Mouse (Mus musculus) hindbrain, embryonic 16.5 days (tissue): ENCODE data around the gene B3galt1. TPM values are rescaled to one million over a fixed set of nuclear protein-coding genes. Genes with fewer than 3 reads are reported as not detected.
A peak's percentile ranks its signal among the peaks of the same experiment; 100 is the strongest.

Experiments used
- ATAC-seq: fragments of 200-750 bp; cut with Nextera tagmentation; 2 replicates; pipeline ENCODE4 v1.8.0; 2017; ENCODE audit warnings: moderate TSS enrichment, moderate library complexity
- H3K27ac ChIP-seq: fragments of 300-500 bp; sonication (generic); 2 replicates; pipeline ENCODE4 v1.5.1; 2014; ENCODE audit warnings: low read depth, mild to moderate bottlenecking, control low read depth, low read length, moderate library complexity
- H3K27me3 ChIP-seq: fragments of 300-500 bp; sonication (generic); replicated peaks from 2 replicates; pipeline ENCODE4 v1.6.1; 2014; ENCODE audit warnings: low read length; ENCODE audit not compliant: control insufficient read depth, insufficient read depth
- H3K36me3 ChIP-seq: fragments of 300-500 bp; sonication (generic); 2 replicates; pipeline ENCODE4 v1.6.1; 2014; ENCODE audit warnings: mild to moderate bottlenecking, low read length, moderate library complexity, mixed read lengths; ENCODE audit not compliant: control insufficient read depth, insufficient read depth
- H3K4me1 ChIP-seq: fragments of 300-500 bp; sonication (generic); 2 replicates; pipeline ENCODE4 v1.6.1; 2014; ENCODE audit warnings: low read depth, low read length; ENCODE audit not compliant: control insufficient read depth, insufficient read depth
- H3K4me2 ChIP-seq: fragments of 300-500 bp; sonication (generic); 2 replicates; pipeline ENCODE4 v1.6.1; 2014; ENCODE audit warnings: mild to moderate bottlenecking, low read length, control low read depth, moderate library complexity
- H3K4me3 ChIP-seq: fragments of 300-500 bp; sonication (generic); 2 replicates; pipeline ENCODE4 v1.5.1; 2014; ENCODE audit warnings: mild to moderate bottlenecking, low read length, control low read depth, moderate library complexity
- H3K9ac ChIP-seq: fragments of 300-500 bp; sonication (generic); 2 replicates; pipeline ENCODE4 v1.6.1; 2014; ENCODE audit warnings: low read depth, mild to moderate bottlenecking, control low read depth, low read length, moderate library complexity
- H3K9me3 ChIP-seq: fragments of 300-500 bp; sonication (generic); 2 replicates; pipeline ENCODE4 v1.6.1; 2014; ENCODE audit warnings: mild to moderate bottlenecking, low read length, moderate library complexity; ENCODE audit not compliant: control insufficient read depth
- WGBS: fragments of 180-500 bp; shearing (Covaris S2); extraction: QIAGEN DNeasy Blood & Tissue Kit; methylation state at CpG from one replicate; pipeline ENCODE4 v1.1.7; 2014; 5-methylcytosine and 5-hydroxymethylcytosine counted together
- polyA plus RNA-seq: library from polyadenylated mRNA; unstranded; fragments of >200 nt; fragmentation: Nextera tagmentation; extraction: Ambion mirVana; gene quantifications from 2 replicates; pipeline ENCODE4 v1.2.1, GENCODE M21; 2015

The B3galt1 gene
- polyA plus RNA-seq, 1 experiment from 2014 or later = 56.1 TPM

DNA sequence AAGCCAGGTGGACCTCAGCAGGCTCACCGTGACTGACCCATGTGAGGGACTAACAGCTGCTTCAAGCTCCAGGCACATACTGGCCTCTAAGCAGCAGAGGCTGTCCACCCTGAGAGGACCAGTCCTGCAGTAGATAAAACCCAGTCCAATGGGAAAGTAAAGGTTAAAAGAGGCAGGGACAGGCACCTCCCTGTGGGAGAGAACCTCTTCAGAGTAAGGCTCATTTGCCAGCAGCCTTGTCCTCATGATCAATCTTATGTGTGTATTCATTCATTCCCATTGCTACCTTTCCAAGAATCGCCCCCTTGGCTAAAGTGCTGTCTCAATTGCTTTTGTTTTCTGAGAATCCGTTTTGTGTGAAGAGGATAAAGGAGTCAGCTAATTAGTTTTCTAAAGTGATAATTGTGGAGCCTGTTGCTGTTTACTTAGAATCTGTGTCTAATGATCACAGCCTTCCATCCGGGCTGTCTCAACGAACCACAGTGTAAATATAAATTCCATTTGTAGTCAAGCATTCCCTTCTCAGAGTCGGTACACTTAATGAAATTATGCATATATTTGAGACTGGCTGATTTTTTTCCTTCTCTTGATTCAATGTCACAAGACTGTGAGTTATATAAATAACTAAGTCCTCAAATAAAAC lies 412.1 kb downstream of the B3galt1 start:
- Histone ChIP-seq H3K4me3 (no peak overlapping the region), H3K9me3 (no peaks in the 10 kb centered on the region), H3K36me3 (no peaks in the 10 kb centered on the region), H3K9ac (no peak overlapping the region), H3K27me3 (no peaks in the 10 kb centered on the region), H3K4me2 (no peak overlapping the region; the same call in 1 of the 2 replicates), H3K4me1 (no peaks in the 10 kb centered on the region; the same call in 1 of the 2 replicates), H3K27ac (no peak overlapping the region)
- WGBS = 36% methylated on average over 6 of the region's 6 CpGs
- ATAC-seq = peak; percentile 48

GRCm38 (mm10) chr2:67983563-67983962 lies 417.9 kb downstream of the B3galt1 start:
- Histone ChIP-seq H3K27ac (no peak overlapping the region), H3K36me3 (no peaks in the 10 kb centered on the region), H3K9me3 (no peaks in the 10 kb centered on the region), H3K9ac (no peak overlapping the region), H3K4me1 (no peaks in the 10 kb centered on the region), H3K4me2 (no peak overlapping the region), H3K4me3 (no peak overlapping the region), H3K27me3 (no peaks in the 10 kb centered on the region)
- ATAC-seq = no peak
- 97% methylated on average over 3 of the region's 3 CpGs for WGBS

- H3K36me3 ChIP-seq = no peaks in the 10 kb centered on the region
- no peak for ATAC-seq
- no peak overlapping the region for H3K27ac ChIP-seq
- H3K4me3 ChIP-seq = no peak overlapping the region
- no peak overlapping the region for H3K4me2 ChIP-seq
- no peaks in the 10 kb centered on the region for H3K9me3 ChIP-seq
- H3K9ac ChIP-seq = no peak overlapping the region
- WGBS = 84% methylated on average over 3 of the region's 3 CpGs
- no peaks in the 10 kb centered on the region for H3K4me1 ChIP-seq
- H3K27me3 ChIP-seq = no peaks in the 10 kb centered on the region
Observed at GRCm38 (mm10) chr2:67985133-67985532, 419.5 kb downstream of the B3galt1 start.

DNA sequence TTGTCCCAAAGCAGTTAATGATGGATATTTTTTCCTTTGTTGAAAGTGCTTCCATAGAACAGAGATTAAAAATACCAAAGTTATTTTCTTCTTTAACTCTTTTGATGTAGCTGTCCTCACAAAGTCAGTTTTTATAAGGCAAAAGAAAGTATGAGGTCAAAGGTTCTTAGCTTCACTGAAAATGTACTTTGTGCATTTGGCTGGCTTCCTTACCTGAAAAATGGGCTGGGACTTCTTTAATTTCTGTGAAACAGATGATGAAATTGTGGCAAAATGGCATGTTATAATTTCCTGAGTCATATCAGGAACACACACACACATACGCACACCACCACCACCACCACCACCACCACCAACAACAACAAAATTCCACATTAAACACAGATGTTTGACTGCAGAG lies 427.8 kb downstream of the B3galt1 start:
- H3K27me3 ChIP-seq = no peaks in the 10 kb centered on the region
- 100% methylated on average over 1 of the region's 1 CpGs for WGBS
- no peak overlapping the region for H3K4me2 ChIP-seq
- ATAC-seq = no peak
- no peaks in the 10 kb centered on the region for H3K9me3 ChIP-seq
- no peaks in the 10 kb centered on the region for H3K4me1 ChIP-seq
- H3K27ac ChIP-seq = no peak overlapping the region
- no peaks in the 10 kb centered on the region for H3K36me3 ChIP-seq
- no peak overlapping the region for H3K9ac ChIP-seq
- H3K4me3 ChIP-seq = no peak overlapping the region

DNA sequence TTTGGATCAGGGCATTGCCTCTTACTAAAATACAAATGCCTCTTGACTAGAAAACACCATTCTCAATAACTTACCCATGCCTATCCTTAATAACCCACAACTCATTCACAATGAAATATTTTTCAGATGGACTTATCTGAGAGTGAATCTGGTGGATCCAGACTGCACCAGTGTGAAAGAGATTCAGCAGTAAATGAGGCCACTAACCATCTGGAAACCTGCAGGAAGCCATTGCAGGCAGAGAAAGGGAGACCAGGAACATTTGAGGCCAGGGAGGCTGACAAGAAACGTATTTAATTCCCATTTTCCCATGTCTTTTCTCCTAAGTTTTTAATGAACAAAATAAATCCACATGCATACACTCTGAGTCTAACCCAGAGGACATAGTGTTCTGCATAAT lies 437.4 kb downstream of the B3galt1 start:
- Histone ChIP-seq H3K27ac (no peak overlapping the region), H3K9me3 (no peaks in the 10 kb centered on the region), H3K9ac (no peak overlapping the region), H3K4me1 (no peaks in the 10 kb centered on the region), H3K4me2 (no peak overlapping the region), H3K36me3 (no peaks in the 10 kb centered on the region), H3K27me3 (no peaks in the 10 kb centered on the region), H3K4me3 (no peak overlapping the region)
- ATAC-seq = no peak
- WGBS = 52% methylated on average over 1 of the region's 1 CpGs

DNA sequence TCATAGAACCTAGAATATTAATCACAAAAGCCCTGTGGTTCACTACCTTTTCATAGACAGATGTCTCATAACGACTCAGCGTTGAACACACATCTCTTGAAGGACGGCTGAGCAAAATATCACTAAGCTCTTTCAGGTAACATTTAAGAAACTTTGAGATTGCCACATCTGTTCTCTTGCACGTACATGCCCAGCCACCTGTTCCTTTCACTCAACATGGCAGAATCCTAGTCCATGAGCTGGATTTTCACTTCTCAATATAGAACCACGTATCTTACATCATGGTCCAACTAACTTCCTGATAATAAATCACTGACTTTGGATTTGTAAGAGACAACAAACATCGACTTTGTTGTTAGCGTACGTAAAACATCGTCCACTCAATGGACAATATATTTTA lies 439.5 kb downstream of the B3galt1 start:
- ATAC-seq = no peak
- WGBS = 93% methylated on average over 9 of the region's 9 CpGs
- no peak overlapping the region for H3K4me3 ChIP-seq
- no peaks in the 10 kb centered on the region for H3K9me3 ChIP-seq
- no peak overlapping the region for H3K27ac ChIP-seq
- no peaks in the 10 kb centered on the region for H3K36me3 ChIP-seq
- H3K27me3 ChIP-seq = no peaks in the 10 kb centered on the region
- H3K9ac ChIP-seq = no peak overlapping the region
- H3K4me2 ChIP-seq = no peak overlapping the region
- H3K4me1 ChIP-seq = no peaks in the 10 kb centered on the region

GRCm38 (mm10) chr2:68005711-68006110 lies 440.0 kb downstream of the B3galt1 start:
- H3K27ac ChIP-seq = no peak overlapping the region
- no peak overlapping the region for H3K4me3 ChIP-seq
- WGBS = 74% methylated on average over 7 of the region's 7 CpGs
- no peak overlapping the region for H3K4me2 ChIP-seq
- H3K9ac ChIP-seq = no peak overlapping the region
- no peaks in the 10 kb centered on the region for H3K27me3 ChIP-seq
- no peaks in the 10 kb centered on the region for H3K36me3 ChIP-seq
- H3K9me3 ChIP-seq = no peaks in the 10 kb centered on the region
- ATAC-seq = no peak
- no peaks in the 10 kb centered on the region for H3K4me1 ChIP-seq

- Histone ChIP-seq H3K27me3 (no peaks in the 10 kb centered on the region), H3K9me3 (no peaks in the 10 kb centered on the region), H3K4me1 (no peaks in the 10 kb centered on the region), H3K9ac (no peak overlapping the region), H3K27ac (no peak overlapping the region), H3K36me3 (no peaks in the 10 kb centered on the region), H3K4me3 (no peak overlapping the region), H3K4me2 (no peak overlapping the region)
- ATAC-seq = no peak
- WGBS = 89% methylated on average over 4 of the region's 4 CpGs
Observed at GRCm38 (mm10) chr2:68011336-68011735, 445.7 kb downstream of the B3galt1 start.

DNA sequence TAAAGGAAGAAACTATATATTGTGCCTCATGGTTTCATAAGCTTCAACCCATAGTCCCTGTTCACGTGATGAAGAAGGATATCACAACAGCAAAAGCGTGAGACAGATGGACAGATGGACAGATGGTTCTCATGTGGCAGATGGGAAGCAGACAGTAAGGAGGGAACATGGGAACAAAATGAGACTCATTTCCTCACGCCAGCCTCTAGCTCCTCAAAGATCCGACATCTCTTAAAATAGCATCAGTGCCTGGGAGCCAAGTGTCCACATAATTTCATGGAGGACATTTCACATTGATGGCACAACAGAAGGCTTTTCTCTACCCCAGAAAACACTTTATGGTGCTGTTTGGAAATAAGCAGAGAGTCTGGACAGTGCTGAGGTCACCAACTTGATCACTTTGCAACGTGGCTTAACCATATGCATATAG lies 454.6 kb downstream of the B3galt1 start:
- no peaks in the 10 kb centered on the region for H3K27me3 ChIP-seq
- no peak overlapping the region for H3K4me2 ChIP-seq
- no peak overlapping the region for H3K9ac ChIP-seq
- WGBS = 81% methylated on average over 5 of the region's 5 CpGs
- no peaks in the 10 kb centered on the region for H3K36me3 ChIP-seq
- no peaks in the 10 kb centered on the region for H3K4me1 ChIP-seq
- no peak overlapping the region for H3K27ac ChIP-seq
- no peaks in the 10 kb centered on the region for H3K9me3 ChIP-seq
- ATAC-seq = no peak
- no peak overlapping the region for H3K4me3 ChIP-seq
